Mouse (Mus musculus): Measurements from ENCODE around the gene Ccdc88b.

DNA sequence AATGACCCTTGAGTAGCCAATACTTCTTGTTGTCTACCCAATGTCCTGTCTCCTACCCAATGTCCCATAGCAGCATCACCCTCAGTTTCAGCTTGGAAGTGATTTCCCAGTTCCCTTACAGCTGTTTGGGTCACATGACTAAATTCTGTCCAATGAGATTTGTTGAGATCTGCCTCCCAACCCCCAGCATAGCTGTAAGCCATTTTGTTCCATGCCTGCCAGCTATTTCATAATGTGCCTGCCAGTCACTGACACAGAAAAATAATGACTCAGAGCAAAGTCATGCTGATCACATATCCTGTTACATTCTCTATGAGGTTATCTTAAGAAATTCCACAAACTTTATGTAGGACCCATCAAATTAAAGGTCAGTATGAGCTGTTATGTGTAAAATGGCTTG is 18.8 kb upstream of the Ccdc88b start:
- TF ChIP-seq CTCF (IDR thresholded peaks at IDR 0.05; ENCODE audit: borderline replicate concordance, extremely low read depth, insufficient read depth, insufficient read length) = no peak
- no peak for TF ChIP-seq POLR2A (IDR thresholded peaks at IDR 0.05; ENCODE audit: borderline replicate concordance, extremely low read depth, insufficient read depth, insufficient read length, poor library complexity, severe bottlenecking)

Measured in brain, embryonic 14.5 days (tissue).